Mouse (Mus musculus) midbrain, embryonic 14.5 days (tissue): ENCODE results near the gene Scn7a. TPM values are rescaled to one million over a fixed set of nuclear protein-coding genes. Genes with fewer than 3 reads are reported as not detected.
A peak's percentile ranks its signal among the peaks of the same experiment; 100 is the strongest.

Experiments
- ATAC-seq: fragments of 200-750 bp; cut with Nextera tagmentation; 2 replicates; pipeline ENCODE4 v1.8.0; 2017; ENCODE audit warnings: moderate number of reproducible peaks, moderate library complexity; ENCODE audit not compliant: low FRiP score, low TSS enrichment
- DNase-seq: peaks from one replicate; pipeline ENCODE4 v3.0.0-alpha.2; 2015
- H3K27ac ChIP-seq: fragments of 300-500 bp; sonication (generic); replicated peaks from 2 replicates; pipeline ENCODE4 v1.5.1; 2014; ENCODE audit warnings: mild to moderate bottlenecking, low read depth, low read length, moderate library complexity
- H3K27me3 ChIP-seq: fragments of 300-500 bp; sonication (generic); 2 replicates; pipeline ENCODE4 v1.6.1; 2014; ENCODE audit warnings: low read length, control low read depth, mixed read lengths; ENCODE audit not compliant: control insufficient read depth, insufficient read depth
- H3K36me3 ChIP-seq: fragments of 300-500 bp; sonication (generic); 2 replicates; pipeline ENCODE4 v1.6.1; 2014; ENCODE audit warnings: low read length, control low read depth; ENCODE audit not compliant: control insufficient read depth, insufficient read depth
- H3K4me1 ChIP-seq: fragments of 300-500 bp; sonication (generic); 2 replicates; pipeline ENCODE4 v1.6.1; 2014; ENCODE audit warnings: mild to moderate bottlenecking, antibody characterized with exemption, low read length, control low read depth; ENCODE audit not compliant: control insufficient read depth, insufficient read depth
- H3K4me2 ChIP-seq: fragments of 300-500 bp; sonication (generic); 2 replicates; pipeline ENCODE4 v1.6.1; 2014; ENCODE audit warnings: mild to moderate bottlenecking, low read length, moderate library complexity
- H3K4me3 ChIP-seq: fragments of 300-500 bp; sonication (generic); replicated peaks from 2 replicates; pipeline ENCODE4 v1.5.1; 2014; ENCODE audit warnings: low read depth, low read length
- H3K9ac ChIP-seq: fragments of 300-500 bp; sonication (generic); replicated peaks from 2 replicates; pipeline ENCODE4 v1.6.1; 2014; ENCODE audit warnings: mild to moderate bottlenecking, low read length, moderate library complexity
- H3K9me3 ChIP-seq: fragments of 300-500 bp; sonication (generic); 2 replicates; pipeline ENCODE4 v1.6.1; 2016; ENCODE audit warnings: low read length, control low read depth, mixed read lengths; ENCODE audit not compliant: control insufficient read depth
- WGBS: fragments of 180-500 bp; shearing (Covaris S2); extraction: QIAGEN DNeasy Blood & Tissue Kit; methylation state at CpG from one replicate; pipeline ENCODE4 v1.1.7; 2014; 5-methylcytosine and 5-hydroxymethylcytosine counted together
- polyA plus RNA-seq: library from polyadenylated mRNA; unstranded; fragments of >200 nt; fragmentation: Nextera tagmentation; extraction: Ambion mirVana; gene quantifications from 2 replicates; pipeline ENCODE4 v1.2.1, GENCODE M21; 2014

Gene Scn7a
- polyA plus RNA-seq, 1 experiment from 2014 or later = 0.51 TPM

DNA sequence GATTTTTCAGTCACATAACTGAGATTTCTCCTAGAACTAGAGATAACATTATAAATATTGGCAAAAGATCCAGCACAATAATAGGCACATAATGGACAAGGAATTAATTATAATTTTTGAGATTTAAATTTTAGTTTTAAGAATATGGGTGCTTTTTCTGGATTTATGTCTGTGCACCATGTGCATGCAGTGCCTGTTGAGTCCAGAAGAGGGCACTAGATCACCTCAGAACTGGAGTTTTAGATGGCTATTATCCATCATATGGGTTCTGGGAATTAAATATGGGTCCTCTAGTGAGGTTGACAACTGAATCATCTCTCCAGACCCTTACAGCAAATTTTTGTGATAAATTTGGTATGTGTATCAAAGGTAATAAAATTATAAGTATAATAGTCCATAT is 21.8 kb downstream of the Scn7a start:
- no peak overlapping the region for H3K4me2 ChIP-seq
- ATAC-seq = no peak

GRCm38 (mm10) chr2:66728002-66728401 is 56.7 kb downstream of the Scn7a start:
- ATAC-seq = no peak
- H3K9me3 ChIP-seq = no peaks in the 10 kb centered on the region
- no peaks in the 10 kb centered on the region for H3K27me3 ChIP-seq
- WGBS = 92% methylated on average over 3 of the region's 3 CpGs
- no peak overlapping the region for H3K27ac ChIP-seq
- no peak overlapping the region for H3K4me3 ChIP-seq
- H3K4me1 ChIP-seq = no peaks in the 10 kb centered on the region
- no peaks in the 10 kb centered on the region for H3K36me3 ChIP-seq
- no peak overlapping the region for H3K9ac ChIP-seq
- H3K4me2 ChIP-seq = no peak overlapping the region
- DNase-seq = no peak

More for the DNA sequence above, 21.8 kb downstream of the Scn7a start:
- DNase-seq = no peak
- H3K4me3 ChIP-seq = no peak overlapping the region
- no peaks in the 10 kb centered on the region for H3K36me3 ChIP-seq
- H3K9ac ChIP-seq = no peak overlapping the region
- no peak overlapping the region for H3K27ac ChIP-seq
- H3K4me1 ChIP-seq = no peaks in the 10 kb centered on the region
- H3K27me3 ChIP-seq = no peaks in the 10 kb centered on the region
- H3K9me3 ChIP-seq = no peaks in the 10 kb centered on the region

GRCm38 (mm10) chr2:66727585-66727974 is 57.1 kb downstream of the Scn7a start:
- no peaks in the 10 kb centered on the region for H3K36me3 ChIP-seq
- no peak overlapping the region for H3K27ac ChIP-seq
- H3K9me3 ChIP-seq = no peaks in the 10 kb centered on the region
- H3K4me2 ChIP-seq = no peak overlapping the region
- H3K9ac ChIP-seq = no peak overlapping the region
- H3K27me3 ChIP-seq = no peaks in the 10 kb centered on the region
- H3K4me3 ChIP-seq = no peak overlapping the region
- ATAC-seq (no peak), DNase-seq (no peak)
- no peaks in the 10 kb centered on the region for H3K4me1 ChIP-seq

DNA sequence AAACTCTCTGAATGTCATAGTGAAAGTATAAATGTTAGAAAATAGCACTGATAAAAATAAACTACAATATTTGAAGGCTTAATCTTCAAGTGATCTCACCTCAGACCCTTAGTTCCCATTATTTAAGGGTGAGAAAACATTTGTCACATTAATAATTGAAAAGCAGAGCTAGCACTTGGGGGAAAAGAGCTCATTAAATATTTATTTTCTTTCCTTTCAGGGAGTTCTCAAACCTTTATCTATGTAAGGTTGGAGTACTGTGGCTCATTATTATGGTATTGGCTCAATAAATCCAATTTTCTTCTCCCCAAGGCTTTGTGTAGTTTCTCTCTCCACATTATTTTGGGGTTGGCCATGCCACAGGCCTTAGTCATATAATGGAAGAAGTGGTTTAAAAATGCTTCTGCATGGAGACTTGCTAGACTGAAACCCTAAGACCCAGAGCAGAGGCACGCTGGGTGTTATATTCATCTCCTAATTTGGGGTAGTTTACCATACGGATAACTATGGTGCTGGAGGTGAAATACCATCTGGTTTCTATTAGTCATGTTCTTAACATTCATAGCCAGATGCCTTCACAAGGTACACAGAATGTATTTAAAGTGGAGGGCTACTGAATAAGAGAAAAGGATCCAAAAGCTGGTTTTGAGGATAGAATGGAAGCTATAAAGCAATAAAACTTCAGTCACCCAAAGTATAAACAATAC is 57.7 kb downstream of the Scn7a start:
- Histone ChIP-seq H3K27me3 (no peaks in the 10 kb centered on the region), H3K36me3 (no peaks in the 10 kb centered on the region), H3K9ac (no peak overlapping the region), H3K4me2 (no peak overlapping the region), H3K9me3 (no peaks in the 10 kb centered on the region), H3K4me3 (no peak overlapping the region), H3K4me1 (no peaks in the 10 kb centered on the region), H3K27ac (no peak overlapping the region)
- DNase-seq = peak; percentile 24
- 58% methylated on average over 2 of the region's 2 CpGs for WGBS
- peak; percentile 55; the same call in 1 of the 2 replicates for ATAC-seq

DNA sequence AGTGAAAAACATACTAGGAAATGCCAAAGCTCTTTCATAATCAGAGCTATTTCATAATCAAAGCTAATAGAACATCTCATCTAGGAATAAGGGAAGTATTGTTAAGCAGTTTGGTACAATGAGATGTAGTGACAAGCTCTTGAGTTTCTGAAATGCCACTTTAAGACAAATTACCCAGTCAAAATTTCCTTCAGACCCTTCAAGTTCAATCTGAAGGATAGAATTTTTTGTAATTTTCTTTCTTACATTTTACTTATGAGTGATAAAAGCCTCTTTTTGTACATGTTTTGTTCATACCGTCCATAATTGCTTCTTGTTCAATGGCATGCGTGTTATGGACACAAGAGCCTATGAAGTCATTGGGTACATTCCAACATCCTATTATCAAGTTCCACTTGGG is 72.6 kb downstream of the Scn7a start:
- Histone ChIP-seq H3K4me1 (no peaks in the 10 kb centered on the region), H3K4me3 (no peak overlapping the region), H3K9me3 (no peaks in the 10 kb centered on the region), H3K36me3 (no peaks in the 10 kb centered on the region), H3K27ac (no peak overlapping the region), H3K27me3 (no peaks in the 10 kb centered on the region), H3K4me2 (no peak overlapping the region), H3K9ac (no peak overlapping the region)
- ATAC-seq (no peak), DNase-seq (no peak)
- WGBS = 95% methylated on average over 2 of the region's 2 CpGs

DNA sequence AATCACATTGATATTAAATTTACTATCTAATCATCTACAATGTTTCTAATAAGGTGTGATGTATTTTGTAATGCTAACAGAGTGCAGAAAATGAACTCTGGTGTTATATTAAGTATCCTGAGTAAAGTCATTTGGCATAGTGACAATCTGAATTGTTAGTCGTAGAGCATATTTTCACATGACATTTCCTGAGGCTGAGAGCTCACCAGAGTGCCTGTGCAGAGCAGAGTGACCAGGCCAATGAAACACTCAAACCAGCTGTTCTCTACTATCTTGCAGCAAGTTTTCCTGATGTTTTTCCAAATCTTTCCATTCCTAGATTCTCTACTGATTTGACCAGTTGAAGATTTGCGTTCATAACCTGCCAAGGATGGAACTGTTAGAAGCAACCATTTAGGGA is 92.4 kb downstream of the Scn7a start:
- 93% methylated on average over 2 of the region's 2 CpGs for WGBS
- ATAC-seq (no peak), DNase-seq (no peak)
- Histone ChIP-seq H3K27ac (no peak overlapping the region), H3K4me1 (no peaks in the 10 kb centered on the region), H3K9ac (no peak overlapping the region), H3K9me3 (no peaks in the 10 kb centered on the region), H3K4me2 (no peak overlapping the region), H3K27me3 (no peaks in the 10 kb centered on the region), H3K36me3 (no peaks in the 10 kb centered on the region), H3K4me3 (no peak overlapping the region)

- Histone ChIP-seq H3K36me3 (no peaks in the 10 kb centered on the region), H3K9ac (no peak overlapping the region), H3K27ac (no peak overlapping the region), H3K4me2 (no peak overlapping the region), H3K4me3 (no peak overlapping the region), H3K27me3 (no peaks in the 10 kb centered on the region), H3K9me3 (no peaks in the 10 kb centered on the region), H3K4me1 (no peaks in the 10 kb centered on the region)
- DNase-seq (peak; percentile 3), ATAC-seq (no peak)
- 54% methylated on average over 1 of the region's 1 CpGs for WGBS
These were observed 122.7 kb downstream of the Scn7a start for GRCm38 (mm10) chr2:66661988-66662387.

- H3K27me3 ChIP-seq = no peaks in the 10 kb centered on the region
- no peak for DNase-seq
- H3K9ac ChIP-seq = no peak overlapping the region
- 100% methylated on average over 3 of the region's 3 CpGs for WGBS
- no peaks in the 10 kb centered on the region for H3K4me1 ChIP-seq
- H3K4me2 ChIP-seq = no peak overlapping the region
- no peak overlapping the region for H3K27ac ChIP-seq
- H3K4me3 ChIP-seq = no peak overlapping the region
- no peaks in the 10 kb centered on the region for H3K36me3 ChIP-seq
- no peak for ATAC-seq
- no peaks in the 10 kb centered on the region for H3K9me3 ChIP-seq
These were observed 128.3 kb downstream of the Scn7a start for GRCm38 (mm10) chr2:66656430-66656829.

DNA sequence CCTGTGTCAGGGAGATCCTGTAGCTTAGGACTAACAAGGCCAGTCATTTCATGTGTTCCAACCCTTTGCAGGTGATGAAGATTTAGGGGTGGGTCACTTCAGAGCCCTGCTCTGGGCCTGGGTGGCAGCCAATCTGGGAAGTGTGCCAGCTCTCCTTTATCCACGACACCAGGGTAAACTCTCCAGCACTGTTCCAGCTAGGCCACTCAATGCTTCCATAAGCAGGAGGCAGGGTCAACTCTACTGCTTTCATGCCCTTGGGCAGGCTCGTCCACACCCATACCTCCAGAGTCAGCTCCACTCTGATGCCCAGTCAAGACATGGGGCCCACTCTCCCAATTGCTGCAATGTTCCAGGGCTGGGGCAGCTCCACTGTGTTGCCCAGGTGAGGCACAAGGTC is 129.3 kb downstream of the Scn7a start:
- no peaks in the 10 kb centered on the region for H3K4me1 ChIP-seq
- H3K36me3 ChIP-seq = no peaks in the 10 kb centered on the region
- ATAC-seq = peak; percentile 43
- no peak overlapping the region for H3K4me2 ChIP-seq
- H3K27ac ChIP-seq = no peak overlapping the region
- no peak overlapping the region for H3K4me3 ChIP-seq
- 73% methylated on average over 2 of the region's 2 CpGs for WGBS
- H3K9me3 ChIP-seq = no peaks in the 10 kb centered on the region
- DNase-seq = no peak
- no peaks in the 10 kb centered on the region for H3K27me3 ChIP-seq
- H3K9ac ChIP-seq = no peak overlapping the region
